Mouse (Mus musculus) neural tube, embryonic 12.5 days (tissue): ENCODE data around the gene Mtrex. TPM values are rescaled to one million over a fixed set of nuclear protein-coding genes. Genes with fewer than 3 reads are reported as not detected.

Experiments used
- ATAC-seq: fragments of 200-750 bp; cut with Nextera tagmentation; 2 replicates; pipeline ENCODE4 v1.8.0; 2017; ENCODE audit warnings: low read depth, mild to moderate bottlenecking, moderate TSS enrichment, moderate library complexity; ENCODE audit not compliant: low FRiP score
- H3K27ac ChIP-seq: fragments of 300-500 bp; sonication (generic); 2 replicates; pipeline ENCODE4 v1.5.1; 2016
- H3K27me3 ChIP-seq: fragments of 300-500 bp; sonication (generic); replicated peaks from 2 replicates; pipeline ENCODE4 v1.6.1; 2016; ENCODE audit warnings: mild to moderate bottlenecking
- H3K36me3 ChIP-seq: fragments of 300-500 bp; sonication (generic); 2 replicates; pipeline ENCODE4 v1.6.1; 2016; ENCODE audit warnings: mild to moderate bottlenecking
- H3K4me1 ChIP-seq: fragments of 300-500 bp; sonication (generic); 2 replicates; pipeline ENCODE4 v1.6.1; 2016
- H3K4me2 ChIP-seq: fragments of 300-500 bp; sonication (generic); replicated peaks from 2 replicates; pipeline ENCODE4 v1.6.1; 2016; ENCODE audit warnings: mild to moderate bottlenecking
- H3K4me3 ChIP-seq: fragments of 300-500 bp; sonication (generic); 2 replicates; pipeline ENCODE4 v1.5.1; 2016
- H3K9ac ChIP-seq: fragments of 300-500 bp; sonication (generic); 2 replicates; pipeline ENCODE4 v1.6.1; 2016; ENCODE audit warnings: mild to moderate bottlenecking
- H3K9me3 ChIP-seq: fragments of 300-500 bp; sonication (generic); 2 replicates; pipeline ENCODE4 v1.6.1; 2016; ENCODE audit warnings: mild to moderate bottlenecking
- WGBS: fragments of 180-500 bp; shearing (Covaris S2); methylation state at CpG from one replicate; pipeline ENCODE4 v1.1.7; 2016; 5-methylcytosine and 5-hydroxymethylcytosine counted together
- polyA plus RNA-seq: library from polyadenylated mRNA; unstranded; fragments of >200 nt; fragmentation: Nextera tagmentation; extraction: Ambion mirVana; gene quantifications from 2 replicates; pipeline ENCODE4 v1.2.1, GENCODE M21; 2016

The Mtrex gene
- 80.6 and 88.9 TPM in 2 replicates for polyA plus RNA-seq

DNA sequence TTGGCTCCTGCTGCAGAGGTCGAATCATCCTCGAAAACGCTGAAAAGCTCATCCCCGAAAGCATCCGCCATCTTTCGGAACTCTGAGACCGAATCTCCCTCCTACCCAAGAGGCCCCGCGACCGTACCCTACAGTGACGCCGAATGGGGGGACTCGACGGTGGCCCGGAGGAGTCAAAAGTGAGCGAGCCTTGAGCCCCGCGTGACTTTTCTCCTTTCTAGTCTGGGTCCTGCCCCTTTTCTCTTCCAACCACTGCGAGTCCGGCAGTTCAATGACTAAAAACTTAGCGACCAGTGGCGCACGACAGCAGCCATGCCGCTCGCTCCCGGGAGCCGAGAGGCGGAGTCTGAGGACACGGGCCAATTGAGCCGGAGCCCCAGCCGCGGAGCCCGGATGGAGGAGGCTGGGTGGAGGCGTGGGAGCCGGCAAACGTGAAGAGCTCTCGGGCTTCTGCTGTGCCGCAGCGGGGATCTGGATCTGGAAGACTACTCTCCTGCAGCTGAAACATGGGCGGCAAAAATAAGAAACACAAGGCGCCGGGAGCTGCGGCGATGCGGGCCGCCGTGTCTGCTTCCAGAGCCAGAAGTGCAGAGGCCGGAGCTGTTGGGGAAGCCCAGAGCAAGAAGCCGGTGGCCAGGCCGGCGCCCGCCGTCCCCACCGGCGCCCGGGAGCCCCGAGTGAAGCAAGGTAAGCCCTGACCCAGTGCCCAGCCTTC lies at the start of gene Mtrex, which contains the start of gene Dhx29:
Mtrex (minus strand) TSS at position 112 of the 715 bp plus-strand sequence.
Dhx29 (plus strand) TSS at position 168 of the 715 bp plus-strand sequence.
- Histone ChIP-seq H3K9ac (peak within 1 kb of the TSS; percentile 71), H3K4me3 (peak within 1 kb of the TSS; percentile 63), H3K4me1 (peaks cover 11% of the 10 kb centered on the region), H3K36me3 (peaks cover 4% of the 10 kb centered on the region), H3K27me3 (no peaks in the 10 kb centered on the region), H3K9me3 (no peaks in the 10 kb centered on the region), H3K27ac (peak within 1 kb of the TSS; percentile 64; the same call in 1 of the 2 replicates), H3K4me2 (peak within 1 kb of the TSS; percentile 71)
- ATAC-seq = peak; percentile 99
- WGBS = under 1% methylated on average over 57 of the region's 57 CpGs

DNA sequence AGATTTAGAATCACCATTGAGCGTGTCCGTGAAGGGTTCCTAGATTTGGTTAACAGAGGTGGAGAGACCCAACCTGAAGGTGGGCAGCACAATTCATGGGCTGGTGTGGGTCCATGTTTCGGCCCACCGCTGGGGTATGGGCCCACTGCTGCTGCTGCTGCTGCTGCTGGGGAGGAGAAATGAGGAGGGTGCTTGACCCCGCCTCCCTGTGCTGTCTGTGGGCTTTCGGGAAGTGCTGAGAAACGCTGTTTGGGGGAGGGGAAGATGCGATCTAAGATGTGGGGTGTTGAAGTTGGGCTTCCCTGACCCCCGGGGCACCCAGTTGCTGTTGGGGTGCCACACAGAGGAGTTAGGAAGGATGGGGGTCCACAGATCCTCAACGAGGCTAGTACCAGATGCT lies 49.5 kb upstream of the Mtrex start:
- 46% methylated on average over 10 of the region's 10 CpGs for WGBS
- Histone ChIP-seq H3K36me3 (no peaks in the 10 kb centered on the region), H3K27ac (no peak overlapping the region), H3K9ac (no peak overlapping the region), H3K27me3 (peaks cover 16% of the 10 kb centered on the region; the same call in 1 of the 2 replicates), H3K4me1 (no peaks in the 10 kb centered on the region), H3K4me2 (no peak overlapping the region), H3K4me3 (no peak overlapping the region), H3K9me3 (no peaks in the 10 kb centered on the region)
- no peak for ATAC-seq

DNA sequence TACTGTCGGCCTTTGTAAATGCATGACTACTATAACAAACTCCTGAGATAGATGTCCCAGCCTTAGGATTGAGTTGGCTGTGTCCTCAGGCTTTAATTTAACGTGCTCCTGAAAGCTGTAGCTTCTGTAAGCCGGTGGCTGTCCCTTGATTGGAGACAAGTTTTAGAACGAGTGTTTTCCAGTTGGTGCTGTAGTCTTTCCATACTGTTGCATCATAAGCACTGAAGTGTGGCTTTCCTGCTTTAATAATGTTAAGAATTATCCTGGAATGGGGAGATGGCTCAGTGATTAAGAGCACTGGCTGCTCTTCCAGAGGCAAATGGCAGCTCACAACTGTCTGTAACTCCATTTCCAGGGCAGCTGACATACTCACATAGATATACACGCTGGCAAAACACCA lies 40.1 kb upstream of the Mtrex start:
- no peak for ATAC-seq
- Histone ChIP-seq H3K4me3 (no peak overlapping the region), H3K36me3 (peaks cover 49% of the 10 kb centered on the region), H3K9ac (no peak overlapping the region), H3K27ac (no peak overlapping the region), H3K4me1 (no peaks in the 10 kb centered on the region), H3K9me3 (no peaks in the 10 kb centered on the region), H3K4me2 (no peak overlapping the region), H3K27me3 (no peaks in the 10 kb centered on the region)
- WGBS = 94% methylated on average over 5 of the region's 5 CpGs

DNA sequence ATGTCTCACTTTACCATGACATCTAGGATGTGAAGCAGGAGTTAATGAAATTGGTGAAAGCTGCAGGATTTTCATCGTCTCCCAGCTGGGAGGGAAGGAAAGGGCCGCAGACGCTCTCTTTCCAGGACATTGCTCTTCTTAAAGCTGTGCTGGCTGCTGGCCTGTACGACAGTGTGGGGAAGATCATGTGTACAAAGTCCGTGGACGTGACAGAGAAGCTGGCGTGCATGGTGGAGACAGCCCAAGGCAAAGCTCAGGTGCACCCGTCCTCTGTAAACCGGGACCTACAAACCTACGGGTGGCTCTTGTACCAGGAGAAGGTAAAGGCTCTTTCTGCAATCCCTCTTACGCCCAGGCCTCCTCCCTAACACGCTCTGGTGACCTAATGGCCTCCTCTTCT lies 37.2 kb upstream of the Mtrex start:
- Histone ChIP-seq H3K4me3 (no peak overlapping the region), H3K27me3 (no peaks in the 10 kb centered on the region), H3K9ac (no peak overlapping the region), H3K4me1 (no peaks in the 10 kb centered on the region), H3K9me3 (no peaks in the 10 kb centered on the region), H3K36me3 (peaks cover 61% of the 10 kb centered on the region), H3K4me2 (no peak overlapping the region), H3K27ac (no peak overlapping the region)
- 93% methylated on average over 12 of the region's 12 CpGs for WGBS
- ATAC-seq = no peak

DNA sequence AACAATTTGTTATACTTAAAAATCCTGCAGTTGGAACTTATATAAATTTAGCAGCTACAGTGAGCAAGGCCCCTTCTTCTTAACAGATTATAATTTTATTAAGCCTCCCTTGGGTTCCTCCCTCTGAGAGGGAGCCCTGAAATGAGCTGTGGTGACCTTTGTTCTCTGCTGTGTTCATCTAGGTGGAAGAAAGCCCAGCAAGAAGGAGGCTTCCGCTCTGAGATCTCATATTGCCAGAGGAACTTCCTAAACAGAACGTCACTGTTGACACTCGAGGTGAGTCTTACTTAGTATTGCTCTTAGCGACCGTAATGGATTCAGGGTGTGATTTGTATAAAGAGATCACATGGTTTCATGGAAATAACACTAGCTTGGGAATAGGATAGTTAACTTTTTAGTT lies 35.9 kb upstream of the Mtrex start:
- Histone ChIP-seq H3K27me3 (no peaks in the 10 kb centered on the region), H3K4me2 (no peak overlapping the region), H3K36me3 (peaks cover 63% of the 10 kb centered on the region), H3K4me1 (no peaks in the 10 kb centered on the region), H3K9ac (no peak overlapping the region), H3K27ac (no peak overlapping the region), H3K9me3 (no peaks in the 10 kb centered on the region), H3K4me3 (no peak overlapping the region)
- ATAC-seq = no peak
- 86% methylated on average over 5 of the region's 5 CpGs for WGBS

DNA sequence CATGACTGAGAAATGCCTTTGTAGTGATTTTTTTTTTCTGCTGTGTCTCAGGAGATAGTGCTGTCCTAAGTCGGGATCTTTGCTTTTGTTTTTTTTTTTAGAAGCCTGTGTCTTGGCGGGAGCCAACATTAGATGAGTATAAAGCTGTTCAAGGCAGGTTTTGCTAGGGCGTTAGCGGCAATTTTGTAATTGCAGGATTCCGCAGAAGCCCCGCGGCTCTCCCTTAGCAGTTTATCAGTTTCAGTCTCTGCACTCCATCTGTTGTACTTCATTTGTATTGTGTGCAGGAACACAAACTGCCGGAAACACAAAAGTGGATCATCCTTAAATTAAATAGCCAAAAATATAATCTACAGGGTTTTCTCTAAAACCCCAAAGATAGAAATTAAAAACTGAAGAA lies 26.9 kb upstream of the Mtrex start:
- no peak overlapping the region for H3K4me2 ChIP-seq
- no peak overlapping the region for H3K27ac ChIP-seq
- H3K4me3 ChIP-seq = no peak overlapping the region
- no peaks in the 10 kb centered on the region for H3K27me3 ChIP-seq
- H3K36me3 ChIP-seq = peaks cover 78% of the 10 kb centered on the region
- ATAC-seq = no peak
- H3K9me3 ChIP-seq = no peaks in the 10 kb centered on the region
- no peaks in the 10 kb centered on the region for H3K4me1 ChIP-seq
- 93% methylated on average over 8 of the region's 8 CpGs for WGBS
- no peak overlapping the region for H3K9ac ChIP-seq

DNA sequence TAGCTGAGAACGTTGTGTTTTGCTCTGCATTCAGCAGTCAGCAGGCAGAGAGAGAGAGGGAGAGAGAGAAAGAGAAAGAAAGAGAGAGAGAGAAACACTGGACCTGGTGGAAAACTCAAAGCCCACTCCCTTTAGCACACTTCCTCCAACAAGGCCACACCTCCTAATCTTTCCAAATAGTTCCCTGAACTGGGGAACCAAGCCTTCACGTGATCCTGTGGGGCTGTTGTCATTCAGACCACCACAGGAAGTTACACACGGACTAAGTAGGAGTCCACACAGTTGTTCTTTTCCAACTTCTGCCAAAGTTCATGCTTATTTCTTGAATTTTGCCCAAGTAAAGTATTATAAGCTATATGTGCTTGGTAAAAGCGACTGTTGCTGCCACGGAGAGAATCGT lies 18.7 kb upstream of the Mtrex start:
- no peaks in the 10 kb centered on the region for H3K9me3 ChIP-seq
- no peak overlapping the region for H3K9ac ChIP-seq
- no peak overlapping the region for H3K4me2 ChIP-seq
- peaks cover 80% of the 10 kb centered on the region for H3K36me3 ChIP-seq
- 89% methylated on average over 6 of the region's 6 CpGs for WGBS
- H3K27me3 ChIP-seq = no peaks in the 10 kb centered on the region
- H3K4me3 ChIP-seq = no peak overlapping the region
- H3K27ac ChIP-seq = no peak overlapping the region
- no peak for ATAC-seq
- H3K4me1 ChIP-seq = no peaks in the 10 kb centered on the region

DNA sequence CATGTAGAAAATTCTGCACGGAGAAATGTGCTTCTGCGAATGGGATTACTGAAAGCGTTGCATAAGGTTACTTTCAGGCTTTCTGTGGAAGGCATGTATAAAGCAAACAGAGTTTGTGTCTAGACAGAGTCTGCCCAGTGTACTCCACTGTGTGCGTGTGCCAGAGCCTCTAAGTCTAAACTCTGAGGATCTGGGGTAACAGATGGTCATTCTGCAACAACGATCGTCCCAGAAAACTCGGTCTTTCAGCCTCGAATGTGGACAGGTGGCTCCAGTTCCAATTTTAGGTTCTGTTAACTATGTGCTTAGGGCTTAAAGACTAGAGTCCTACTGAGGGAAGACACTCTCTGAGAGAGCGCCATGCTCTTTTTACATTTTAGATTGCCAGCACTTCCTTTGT lies 18.1 kb upstream of the Mtrex start:
- no peak overlapping the region for H3K27ac ChIP-seq
- H3K4me2 ChIP-seq = no peak overlapping the region
- H3K27me3 ChIP-seq = no peaks in the 10 kb centered on the region
- 94% methylated on average over 9 of the region's 9 CpGs for WGBS
- H3K4me1 ChIP-seq = no peaks in the 10 kb centered on the region
- H3K4me3 ChIP-seq = no peak overlapping the region
- no peaks in the 10 kb centered on the region for H3K9me3 ChIP-seq
- ATAC-seq = no peak
- no peak overlapping the region for H3K9ac ChIP-seq
- H3K36me3 ChIP-seq = peaks cover 74% of the 10 kb centered on the region

DNA sequence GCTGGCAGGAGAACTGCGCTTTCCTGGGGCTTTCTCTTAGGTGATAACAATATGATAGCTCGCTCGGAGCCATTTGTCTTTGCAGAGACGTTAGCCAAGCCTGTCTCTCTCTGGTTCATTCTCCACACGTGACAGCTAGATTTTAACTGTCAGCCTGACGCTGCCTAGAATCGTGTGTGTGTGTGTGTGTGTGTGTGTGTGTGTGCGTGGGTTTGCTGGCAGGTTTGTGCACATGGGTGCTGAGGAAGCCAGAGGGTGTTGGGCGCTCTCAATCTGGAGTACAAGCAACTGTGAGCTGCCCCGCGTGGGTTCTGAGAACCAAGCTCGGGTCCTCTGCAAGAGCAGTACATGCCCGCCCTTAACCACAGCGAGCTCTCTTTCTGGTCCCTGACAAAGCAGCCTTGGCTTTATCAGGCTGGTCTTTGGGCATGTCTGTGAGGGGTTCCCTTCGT lies 14.7 kb upstream of the Mtrex start:
- Histone ChIP-seq H3K27ac (no peak overlapping the region), H3K4me2 (no peak overlapping the region), H3K4me3 (no peak overlapping the region), H3K9ac (no peak overlapping the region), H3K4me1 (no peaks in the 10 kb centered on the region), H3K9me3 (no peaks in the 10 kb centered on the region), H3K36me3 (peaks cover 67% of the 10 kb centered on the region), H3K27me3 (no peaks in the 10 kb centered on the region)
- 73% methylated on average over 15 of the region's 15 CpGs for WGBS
- ATAC-seq = no peak

DNA sequence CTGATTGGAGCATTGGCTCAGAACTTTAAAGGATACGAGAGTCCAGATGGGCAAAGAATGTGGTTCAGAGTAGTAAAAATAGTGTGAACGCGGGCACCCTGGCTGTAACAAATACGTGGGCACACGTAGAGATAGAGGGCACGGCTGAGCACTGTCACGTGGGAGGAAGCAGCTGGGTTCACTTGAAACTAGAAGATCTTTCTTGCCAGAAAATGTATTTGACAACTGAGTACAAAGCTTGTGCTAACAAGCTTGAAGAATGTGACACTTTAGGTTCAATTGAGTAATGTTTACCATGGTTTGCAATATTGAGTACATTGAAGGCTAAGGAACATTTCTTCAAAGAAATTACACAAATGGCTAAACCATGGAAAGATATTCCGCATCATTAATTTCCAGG lies 10.9 kb upstream of the Mtrex start:
- H3K9ac ChIP-seq = no peak overlapping the region
- H3K4me3 ChIP-seq = no peak overlapping the region
- H3K27ac ChIP-seq = no peak overlapping the region
- no peak overlapping the region for H3K4me2 ChIP-seq
- no peaks in the 10 kb centered on the region for H3K9me3 ChIP-seq
- peaks cover 61% of the 10 kb centered on the region for H3K36me3 ChIP-seq
- ATAC-seq = no peak
- 93% methylated on average over 8 of the region's 8 CpGs for WGBS
- no peaks in the 10 kb centered on the region for H3K4me1 ChIP-seq
- no peaks in the 10 kb centered on the region for H3K27me3 ChIP-seq

DNA sequence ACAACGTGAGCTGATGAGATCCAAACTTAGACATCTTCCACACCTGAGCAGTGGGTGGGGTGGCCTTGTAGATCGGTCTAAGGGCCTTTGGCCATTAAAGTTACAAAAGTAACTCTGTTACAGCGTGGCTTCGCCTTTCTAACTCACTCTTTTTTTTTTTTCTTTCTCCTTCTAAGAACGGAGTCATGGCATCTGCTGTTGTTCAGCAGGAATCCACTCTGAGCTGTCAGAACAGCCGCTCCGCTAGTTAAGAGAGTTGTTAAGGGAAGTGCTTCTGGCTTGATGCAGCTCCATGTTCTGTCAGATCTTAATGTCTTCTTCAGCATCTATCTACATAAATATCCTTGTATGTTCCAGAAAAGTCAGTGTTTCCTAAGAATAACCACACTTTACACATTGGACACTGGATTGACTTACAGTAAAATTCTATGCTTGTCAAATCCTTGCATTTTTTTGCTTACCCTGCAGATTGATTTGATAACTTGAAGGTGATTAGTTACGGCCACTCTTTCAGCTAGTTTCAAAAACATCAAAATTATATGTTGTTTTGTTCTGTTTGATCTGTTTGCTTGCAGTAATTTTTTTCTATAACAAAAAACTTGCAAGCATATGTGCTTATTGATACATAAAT lies 955 bp upstream of the Mtrex start:
- WGBS = 9% methylated on average over 8 of the region's 8 CpGs
- Histone ChIP-seq H3K9me3 (no peaks in the 10 kb centered on the region), H3K27ac (no peak overlapping the region; the same call in 1 of the 2 replicates), H3K4me1 (peaks cover 11% of the 10 kb centered on the region), H3K4me2 (peak overlapping the region; percentile 71), H3K4me3 (peak overlapping the region; percentile 63), H3K9ac (peak overlapping the region; percentile 71), H3K27me3 (no peaks in the 10 kb centered on the region), H3K36me3 (peaks cover 11% of the 10 kb centered on the region)
- ATAC-seq = no peak

DNA sequence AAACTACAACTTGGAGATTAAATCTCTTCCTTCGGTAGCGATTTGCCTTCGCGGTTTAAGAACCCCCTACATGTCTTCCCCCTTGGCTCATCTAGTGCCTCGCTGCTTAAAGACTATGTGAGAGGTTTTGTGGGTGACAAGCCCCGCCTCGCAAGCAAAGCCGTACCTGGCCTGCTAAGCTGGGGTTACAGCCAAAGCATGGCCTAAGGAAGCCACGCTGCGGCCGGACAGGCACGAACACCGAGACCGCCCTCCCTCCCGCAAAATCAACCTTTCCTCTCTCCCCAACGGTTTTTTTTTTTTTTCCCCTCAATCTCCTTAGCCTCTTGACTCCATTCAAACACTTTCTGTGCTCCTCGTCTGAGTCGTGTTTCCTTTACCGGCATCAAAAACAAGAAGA lies 402 bp downstream of the Mtrex start:
- Histone ChIP-seq H3K9me3 (no peaks in the 10 kb centered on the region), H3K27ac (peak overlapping the region; percentile 64; the same call in 1 of the 2 replicates), H3K36me3 (0 out of 2 replicates have a peak, but pooled peaks cover 2% of the 10 kb centered on the region), H3K9ac (peak overlapping the region; percentile 71), H3K4me1 (peaks cover 11% of the 10 kb centered on the region), H3K27me3 (no peaks in the 10 kb centered on the region), H3K4me2 (peak overlapping the region; percentile 71), H3K4me3 (peak overlapping the region; percentile 63)
- whole genome bisulfite sequencing = under 1% methylated on average over 19 of the region's 19 CpGs
- ATAC-seq = peak; percentile 26
